Mouse (Mus musculus): ENCODE results near the gene Ttll9. TPM values are rescaled to one million over a fixed set of nuclear protein-coding genes. Genes with fewer than 3 reads are reported as not detected.

Gene Ttll9
- polyA plus RNA-seq, 2 experiments = 0.14 to 0.47 TPM

DNA sequence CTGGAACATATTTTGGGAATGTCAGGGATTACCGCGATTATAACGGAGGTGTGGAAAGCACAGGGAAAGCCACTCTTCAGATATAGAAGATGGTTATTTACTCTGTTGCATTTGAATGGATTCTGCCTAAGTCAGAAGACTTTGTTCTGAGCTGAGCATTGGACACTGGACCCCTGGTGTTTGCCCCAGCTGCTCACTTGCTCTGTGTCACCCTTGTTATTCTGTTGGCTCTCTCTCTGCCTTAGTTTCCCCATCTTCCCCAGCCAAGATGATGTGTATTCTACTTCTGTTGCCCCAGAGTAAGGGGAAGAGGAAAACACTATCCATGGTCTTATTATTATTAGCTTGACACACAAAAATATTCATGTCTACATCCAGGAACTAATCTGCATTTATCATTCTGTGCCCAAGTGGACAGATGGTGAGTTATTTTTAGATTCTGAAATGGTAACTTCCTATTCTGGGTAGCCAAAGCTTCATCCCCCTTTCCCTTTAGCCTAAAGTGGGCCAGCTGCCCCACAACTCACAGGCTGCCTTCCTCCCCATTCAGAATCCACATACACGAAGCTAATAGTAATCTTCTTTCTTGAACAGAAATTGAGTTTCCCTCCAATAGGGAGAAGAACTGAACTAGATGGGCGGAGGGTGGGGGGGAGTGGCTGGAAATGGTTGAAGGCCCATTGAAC lies 71.4 kb downstream of the Ttll9 start:
- peaks cover 49% of the 10 kb centered on the region for H3K27me3 ChIP-seq (ENCODE audit: control insufficient read depth, insufficient read depth, low read length)
- no peak for TF ChIP-seq POLR2A (IDR thresholded peaks at IDR 0.05; ENCODE audit: borderline replicate concordance, extremely low read depth, insufficient read depth, insufficient read length)
- H3K27ac ChIP-seq (replicated peaks; ENCODE audit: low read depth, low read length) = no peak overlapping the region
- peaks cover 6% of the 10 kb centered on the region; the same call in 1 of the 2 replicates for H3K4me1 ChIP-seq (ENCODE audit: control insufficient read depth, insufficient read depth, low read length)
- H3K4me2 ChIP-seq (replicated peaks; ENCODE audit: low read depth, low read length, severe bottlenecking) = no peak overlapping the region
- H3K4me3 ChIP-seq (replicated peaks; ENCODE audit: low read length) = no peak overlapping the region
- ATAC-seq (ENCODE audit: low FRiP score, low read depth) (no peak), DNase-seq (ENCODE audit: low spot score) (no peak)
- H3K9me3 ChIP-seq (ENCODE audit: control insufficient read depth, low read length) = no peaks in the 10 kb centered on the region
- H3K36me3 ChIP-seq (ENCODE audit: control insufficient read depth, insufficient read depth, low read length) = no peaks in the 10 kb centered on the region
- 67% methylated on average over 5 of the region's 5 CpGs for WGBS
- no peak overlapping the region for H3K9ac ChIP-seq (ENCODE audit: low read depth, low read length, severe bottlenecking)

DNA sequence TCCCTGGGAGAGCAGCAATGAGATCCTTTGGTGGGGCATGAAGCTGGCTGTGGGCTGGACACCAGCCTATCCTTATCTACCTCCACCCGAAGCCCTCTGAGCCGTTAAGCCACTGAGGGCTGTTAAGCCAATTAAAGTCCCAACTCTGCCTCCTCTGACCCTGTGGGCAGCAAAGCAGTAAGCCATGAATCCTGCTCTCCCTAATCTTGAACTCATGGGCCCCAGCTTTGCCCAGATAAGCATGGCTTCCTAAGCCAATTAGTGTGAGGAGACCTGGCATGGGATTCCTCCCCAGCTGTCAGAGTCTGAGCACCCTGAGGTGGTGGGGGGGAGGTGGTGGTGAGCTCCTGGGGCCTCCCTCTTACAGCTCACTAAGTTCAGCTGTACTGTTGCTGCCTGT lies 74.4 kb downstream of the Ttll9 start:
- DNase-seq (ENCODE audit: low spot score) = no peak
- H3K27me3 ChIP-seq (ENCODE audit: control insufficient read depth, insufficient read depth, low read length) = peaks cover 25% of the 10 kb centered on the region
- 25% methylated on average over 2 of the region's 2 CpGs for WGBS

DNA sequence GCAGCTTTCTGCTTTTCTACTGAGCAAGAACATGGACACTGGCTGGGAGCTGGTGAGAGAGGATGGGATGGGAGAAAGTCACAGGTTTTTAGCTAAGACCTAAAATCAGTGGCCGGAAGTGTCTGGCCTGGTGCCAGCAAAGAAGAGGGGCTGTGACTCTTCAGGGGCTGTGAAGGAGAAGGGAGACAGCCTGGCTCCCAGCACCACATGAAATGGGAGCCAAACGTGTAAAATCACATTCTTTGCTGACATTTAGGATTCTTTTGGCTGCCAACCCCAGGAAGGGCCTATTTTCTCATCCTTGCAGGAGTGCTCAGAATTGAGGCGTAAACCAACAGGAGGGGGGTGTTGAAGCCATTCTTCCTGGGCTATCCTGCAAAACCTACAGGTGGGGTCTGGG lies 81.6 kb downstream of the Ttll9 start:
- ATAC-seq (ENCODE audit: low FRiP score, low read depth) (no peak), DNase-seq (ENCODE audit: low spot score) (no peak)
- Histone ChIP-seq H3K4me2 (replicated peaks; ENCODE audit: low read depth, low read length, severe bottlenecking) (no peak overlapping the region), H3K36me3 (ENCODE audit: control insufficient read depth, insufficient read depth, low read length) (no peaks in the 10 kb centered on the region), H3K4me3 (replicated peaks; ENCODE audit: low read length) (no peak overlapping the region), H3K9ac (ENCODE audit: low read depth, low read length, severe bottlenecking) (no peak overlapping the region), H3K9me3 (ENCODE audit: control insufficient read depth, low read length) (no peaks in the 10 kb centered on the region), H3K27me3 (ENCODE audit: control insufficient read depth, insufficient read depth, low read length) (0 out of 2 replicates have a peak, but pooled peaks cover 3% of the 10 kb centered on the region), H3K4me1 (ENCODE audit: control insufficient read depth, insufficient read depth, low read length) (no peaks in the 10 kb centered on the region), H3K27ac (replicated peaks; ENCODE audit: low read depth, low read length) (no peak overlapping the region)
- no peak for TF ChIP-seq POLR2A (IDR thresholded peaks at IDR 0.05; ENCODE audit: borderline replicate concordance, extremely low read depth, insufficient read depth, insufficient read length)
- WGBS = 46% methylated on average over 3 of the region's 3 CpGs

More for the DNA sequence above, 74.4 kb downstream of the Ttll9 start:
- H3K9ac ChIP-seq (ENCODE audit: low read depth, low read length, severe bottlenecking) = no peak overlapping the region
- ATAC-seq (ENCODE audit: low FRiP score, low read depth) = no peak
- H3K9me3 ChIP-seq (ENCODE audit: control insufficient read depth, low read length) = no peaks in the 10 kb centered on the region
- H3K36me3 ChIP-seq (ENCODE audit: control insufficient read depth, insufficient read depth, low read length) = no peaks in the 10 kb centered on the region
- no peak for TF ChIP-seq POLR2A (IDR thresholded peaks at IDR 0.05; ENCODE audit: borderline replicate concordance, extremely low read depth, insufficient read depth, insufficient read length)
- H3K4me3 ChIP-seq (replicated peaks; ENCODE audit: low read length) = no peak overlapping the region
- H3K4me2 ChIP-seq (replicated peaks; ENCODE audit: low read depth, low read length, severe bottlenecking) = no peak overlapping the region
- no peak overlapping the region for H3K27ac ChIP-seq (replicated peaks; ENCODE audit: low read depth, low read length)
- peaks cover 4% of the 10 kb centered on the region; the same call in 1 of the 2 replicates for H3K4me1 ChIP-seq (ENCODE audit: control insufficient read depth, insufficient read depth, low read length)

DNA sequence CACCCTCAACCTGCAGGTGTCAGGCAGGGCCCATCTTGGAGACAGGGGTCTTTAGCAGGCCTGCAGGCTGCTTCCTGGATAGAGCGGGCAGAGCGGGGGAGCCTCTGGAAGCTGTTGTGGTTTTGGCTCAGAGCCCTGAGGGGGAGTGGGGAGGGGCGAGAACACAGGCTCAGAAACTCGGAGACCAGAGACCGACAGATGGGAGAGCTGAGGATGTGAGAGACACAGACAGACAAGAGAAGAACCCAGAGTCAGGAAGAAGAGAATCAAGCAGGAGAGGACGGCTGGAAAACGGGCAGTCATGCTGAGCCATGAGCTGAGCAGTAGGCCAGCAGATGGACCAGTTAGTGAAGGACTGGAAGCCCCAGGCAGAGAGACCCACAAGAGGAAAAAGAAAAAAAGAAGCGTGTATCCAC lies 83.6 kb downstream of the Ttll9 start:
- Histone ChIP-seq H3K9ac (ENCODE audit: low read depth, low read length, severe bottlenecking) (no peak overlapping the region), H3K4me2 (replicated peaks; ENCODE audit: low read depth, low read length, severe bottlenecking) (no peak overlapping the region), H3K4me3 (replicated peaks; ENCODE audit: low read length) (no peak overlapping the region), H3K27me3 (ENCODE audit: control insufficient read depth, insufficient read depth, low read length) (0 out of 2 replicates have a peak, but pooled peaks cover 5% of the 10 kb centered on the region), H3K36me3 (ENCODE audit: control insufficient read depth, insufficient read depth, low read length) (no peaks in the 10 kb centered on the region), H3K4me1 (ENCODE audit: control insufficient read depth, insufficient read depth, low read length) (no peaks in the 10 kb centered on the region), H3K9me3 (ENCODE audit: control insufficient read depth, low read length) (no peaks in the 10 kb centered on the region), H3K27ac (replicated peaks; ENCODE audit: low read depth, low read length) (no peak overlapping the region)
- no peak for TF ChIP-seq POLR2A (IDR thresholded peaks at IDR 0.05; ENCODE audit: borderline replicate concordance, extremely low read depth, insufficient read depth, insufficient read length)
- ATAC-seq (ENCODE audit: low FRiP score, low read depth) (no peak; the same call in 1 of the 2 replicates), DNase-seq (ENCODE audit: low spot score) (no peak)
- WGBS = 21% methylated on average over 8 of the region's 8 CpGs

DNA sequence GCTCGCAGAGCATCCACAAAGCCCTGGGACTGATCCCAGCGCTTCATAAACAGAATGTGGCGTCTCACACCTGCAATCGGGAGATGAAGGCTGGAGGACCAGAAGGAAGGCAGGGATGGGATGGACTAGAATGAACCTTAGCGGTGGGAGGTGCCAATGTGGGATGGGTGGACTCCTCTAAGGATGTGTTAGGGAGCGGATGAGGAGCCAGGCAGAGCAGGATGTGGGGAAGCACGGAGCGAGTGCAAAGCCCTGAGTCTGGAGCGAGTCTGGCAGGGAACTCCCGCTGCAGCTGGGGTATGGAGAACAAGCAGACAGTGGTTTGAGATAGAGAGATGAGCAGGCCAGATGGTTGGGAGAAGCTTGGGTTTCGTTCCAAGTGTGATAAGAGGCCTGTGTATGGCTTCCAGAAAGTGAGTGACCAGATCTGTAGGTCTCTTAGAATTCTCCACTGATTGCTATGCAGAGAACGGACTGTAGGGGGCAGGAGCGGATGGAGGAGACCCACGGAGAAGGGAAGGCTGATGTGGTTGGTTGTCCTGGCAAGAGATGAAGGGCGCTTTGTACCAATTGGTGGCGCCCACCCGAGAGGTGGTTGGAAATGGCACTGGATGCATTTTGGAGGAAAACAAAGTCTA lies 85.7 kb downstream of the Ttll9 start:
- H3K4me1 ChIP-seq (ENCODE audit: control insufficient read depth, insufficient read depth, low read length) = no peaks in the 10 kb centered on the region
- peaks cover 25% of the 10 kb centered on the region for H3K27me3 ChIP-seq (ENCODE audit: control insufficient read depth, insufficient read depth, low read length)
- DNase-seq (ENCODE audit: low spot score) (no peak), ATAC-seq (ENCODE audit: low FRiP score, low read depth) (no peak)
- no peak overlapping the region for H3K4me2 ChIP-seq (replicated peaks; ENCODE audit: low read depth, low read length, severe bottlenecking)
- no peaks in the 10 kb centered on the region for H3K36me3 ChIP-seq (ENCODE audit: control insufficient read depth, insufficient read depth, low read length)
- TF ChIP-seq POLR2A (IDR thresholded peaks at IDR 0.05; ENCODE audit: borderline replicate concordance, extremely low read depth, insufficient read depth, insufficient read length) = no peak
- H3K4me3 ChIP-seq (replicated peaks; ENCODE audit: low read length) = no peak overlapping the region
- H3K9me3 ChIP-seq (ENCODE audit: control insufficient read depth, low read length) = no peaks in the 10 kb centered on the region
- 38% methylated on average over 17 of the region's 17 CpGs for WGBS
- H3K27ac ChIP-seq (replicated peaks; ENCODE audit: low read depth, low read length) = no peak overlapping the region
- no peak overlapping the region for H3K9ac ChIP-seq (ENCODE audit: low read depth, low read length, severe bottlenecking)
